Mouse (Mus musculus): ENCODE data around the gene Tcf7l2. TPM values are rescaled to one million over a fixed set of nuclear protein-coding genes. Genes with fewer than 3 reads are reported as not detected.

Tcf7l2 gene
- total RNA-seq (2012; rRNA removed) (not detected in 2 replicates), total RNA-seq (2014; rRNA removed) (not detected in 2 replicates), polyA plus RNA-seq (2012; ENCODE audit: insufficient read length, low read depth) (not detected in 2 replicates)

- no peaks in the 10 kb centered on the region for H3K36me3 ChIP-seq (replicated peaks in 1 of 2; ENCODE audit: control insufficient read depth in 1 of 2, insufficient read depth in 1 of 2, low read length in 1 of 2)
- no peak within 1 kb of the TSS for H3K27ac ChIP-seq (ENCODE audit: insufficient read depth, low read depth)
- no peak within 1 kb of the TSS for H3K9ac ChIP-seq (ENCODE audit: insufficient read depth, low read depth)
- H3K27me3 ChIP-seq (replicated peaks) = peaks cover 17% of the 10 kb centered on the region
- in situ Hi-C loops (cut with MboI; ENCODE audit: low pct_ligation_motif_present, low pct_unique_long_range_greater_than_20kb, low sequenced_read_pairs) = no loop called here
- no peaks in the 10 kb centered on the region for H3K4me1 ChIP-seq (ENCODE audit: control insufficient read depth in 1 of 2, insufficient read depth in 2 of 2)
- DNase-seq (ENCODE audit: extremely low read depth) = no peak
- no peak for TF ChIP-seq ZC3H11A (IDR thresholded peaks at IDR 0.05; ENCODE audit: low read depth, low read length)
- no peak for TF ChIP-seq USF1 (IDR thresholded peaks at IDR 0.05; ENCODE audit: low read depth, low read length)
- no peak for TF ChIP-seq IRF4 (IDR thresholded peaks at IDR 0.05; ENCODE audit: low read depth, low read length)
- TF ChIP-seq HCFC1 (IDR thresholded peaks at IDR 0.05; ENCODE audit: low read depth, low read length) = no peak
- no peak for TF ChIP-seq E2F4 (IDR thresholded peaks at IDR 0.05; ENCODE audit: insufficient replicate concordance, low read depth, low read length)
- TF ChIP-seq POLR2A (IDR thresholded peaks at IDR 0.05; ENCODE audit: low read depth, low read length) = no peak
- TF ChIP-seq MXI1 (IDR thresholded peaks at IDR 0.05; ENCODE audit: low read depth, low read length) = no peak
- TF ChIP-seq CTCF (conservative IDR thresholded peaks at IDR 0.05 in 1 of 2, IDR thresholded peaks at IDR 0.05 in 1 of 2; ENCODE audit: low read depth in 2 of 2, low read length in 2 of 2) = no peak
- no peak for TF ChIP-seq ETS1 (conservative IDR thresholded peaks at IDR 0.05; ENCODE audit: low read depth, low read length)
- TF ChIP-seq JUN (IDR thresholded peaks at IDR 0.05; ENCODE audit: insufficient read depth, low read depth, low read length) = no peak
- TF ChIP-seq ZMIZ1 (IDR thresholded peaks at IDR 0.05; ENCODE audit: low read depth, low read length) = no peak
- TF ChIP-seq BHLHE40 (IDR thresholded peaks at IDR 0.05; ENCODE audit: low read depth, low read length) = no peak
- no peak for TF ChIP-seq RAD21 (IDR thresholded peaks at IDR 0.05; ENCODE audit: low read depth, low read length)
- no peak for TF ChIP-seq JUND (conservative IDR thresholded peaks at IDR 0.05; ENCODE audit: low read depth, low read length)
- dilution Hi-C loops (cut with MboI; ENCODE audit: extremely low pct_ligation_motif_present, extremely low pct_unique_long_range_greater_than_20kb, low sequenced_read_pairs) = no loop called here
- H3K4me3 ChIP-seq (replicated peaks in 1 of 3; ENCODE audit: low read depth in 2 of 3, low read length in 2 of 3, poor library complexity in 1 of 3) = no peak within 1 kb of the TSS
- peaks cover 16% of the 10 kb centered on the region for H3K9me3 ChIP-seq (replicated peaks; ENCODE audit: low read length)
- H3K4me2 ChIP-seq (ENCODE audit: insufficient read depth, low read depth, poor library complexity, severe bottlenecking) = no peak within 1 kb of the TSS
- no peaks in the 10 kb centered on the region for H3K79me2 ChIP-seq (replicated peaks; ENCODE audit: control insufficient read depth, extremely low read depth, insufficient read depth, poor library complexity, severe bottlenecking)
These were observed at the start of gene Tcf7l2 for GRCm38 (mm10) chr19:55741439-55741928. Tcf7l2 (plus strand) TSS chr19:55741820.

GRCm38 (mm10) chr19:55694651-55695050 lies 47.0 kb upstream of the Tcf7l2 start:
- Histone ChIP-seq H3K4me1 (ENCODE audit: control insufficient read depth in 1 of 2, insufficient read depth in 2 of 2) (no peaks in the 10 kb centered on the region), H3K36me3 (replicated peaks in 1 of 2; ENCODE audit: control insufficient read depth in 1 of 2, insufficient read depth in 1 of 2, low read length in 1 of 2) (no peaks in the 10 kb centered on the region), H3K27ac (ENCODE audit: insufficient read depth, low read depth) (no peak overlapping the region), H3K9me3 (replicated peaks; ENCODE audit: low read length) (no peaks in the 10 kb centered on the region), H3K79me2 (replicated peaks; ENCODE audit: control insufficient read depth, extremely low read depth, insufficient read depth, poor library complexity, severe bottlenecking) (no peaks in the 10 kb centered on the region), H3K27me3 (replicated peaks) (peaks cover 15% of the 10 kb centered on the region), H3K4me3 (replicated peaks in 1 of 3; ENCODE audit: low read depth in 2 of 3, low read length in 2 of 3, poor library complexity in 1 of 3) (no peak overlapping the region), H3K4me2 (ENCODE audit: insufficient read depth, low read depth, poor library complexity, severe bottlenecking) (no peak overlapping the region), H3K9ac (ENCODE audit: insufficient read depth, low read depth) (no peak overlapping the region)
- TF ChIP-seq USF1 (IDR thresholded peaks at IDR 0.05; ENCODE audit: low read depth, low read length) = no peak
- TF ChIP-seq EP300 (IDR thresholded peaks at IDR 0.05; ENCODE audit: low read length) = no peak
- no peak for TF ChIP-seq MYC (IDR thresholded peaks at IDR 0.05; ENCODE audit: low read depth, low read length)
- TF ChIP-seq JUND (conservative IDR thresholded peaks at IDR 0.05; ENCODE audit: low read depth, low read length) = no peak
- TF ChIP-seq ZMIZ1 (IDR thresholded peaks at IDR 0.05; ENCODE audit: low read depth, low read length) = no peak
- no peak for TF ChIP-seq CTCF (conservative IDR thresholded peaks at IDR 0.05 in 1 of 2, IDR thresholded peaks at IDR 0.05 in 1 of 2; ENCODE audit: low read depth in 2 of 2, low read length in 2 of 2)
- TF ChIP-seq MAFK (IDR thresholded peaks at IDR 0.05; ENCODE audit: insufficient replicate concordance, low read length) = no peak
- no peak for DNase-seq (ENCODE audit: extremely low read depth)
- in situ Hi-C loops (cut with MboI; ENCODE audit: low pct_ligation_motif_present, low pct_unique_long_range_greater_than_20kb, low sequenced_read_pairs) = no loop called here
- dilution Hi-C loops (cut with MboI; ENCODE audit: extremely low pct_ligation_motif_present, extremely low pct_unique_long_range_greater_than_20kb, low sequenced_read_pairs) = no loop called here

Data from CH12.LX (cell line).